Mouse (Mus musculus) heart, adult 2 months (tissue): ENCODE measurements around the gene Hsdl2. TPM values are rescaled to one million over a fixed set of nuclear protein-coding genes. Genes with fewer than 3 reads are reported as not detected.

Experiments used
- DNase-seq, 2 experiments: peaks; one replicate each; pipeline ENCODE4 v3.0.0; 2021
- H3K27ac ChIP-seq: fragments of 200-600 bp; 2 replicates; pipeline ENCODE4 v1.8.1; 2022
- H3K27me3 ChIP-seq: fragments of 200-500 bp; 2 replicates; pipeline ENCODE4 v1.6.1; 2012; ENCODE audit warnings: mild to moderate bottlenecking, low read length, inconsistent platforms, mixed read lengths; ENCODE audit not compliant: control insufficient read depth, insufficient read depth
- H3K36me3 ChIP-seq: fragments of 200-500 bp; 2 replicates; pipeline ENCODE4 v1.6.1; 2012; ENCODE audit warnings: low read length, inconsistent platforms; ENCODE audit not compliant: control insufficient read depth, insufficient read depth
- H3K4me1 ChIP-seq: fragments of 200-500 bp; 2 replicates; pipeline ENCODE4 v1.6.1; 2011; ENCODE audit warnings: low read length; ENCODE audit not compliant: control insufficient read depth, insufficient read depth
- H3K4me3 ChIP-seq: fragments of 200-600 bp; 2 replicates; pipeline ENCODE4 v1.8.1; 2022
- H3K79me2 ChIP-seq: fragments of 200-500 bp; replicated peaks from 2 replicates; pipeline ENCODE4 v1.6.1; 2012; ENCODE audit warnings: mild to moderate bottlenecking, inconsistent platforms, low read length, moderate library complexity, mixed read lengths; ENCODE audit not compliant: control insufficient read depth, insufficient read depth
- H3K9ac ChIP-seq: fragments of 200-500 bp; 2 replicates; pipeline ENCODE4 v1.6.1; 2012; ENCODE audit warnings: low read depth, mild to moderate bottlenecking, control low read depth, inconsistent platforms, low read length, mixed read lengths
- CTCF ChIP-seq: fragments of 200-600 bp; IDR thresholded peaks from 2 replicates; pipeline ENCODE4 v1.8.1; 2022; ENCODE audit warnings: antibody characterized with exemption, mild to moderate bottlenecking, moderate library complexity
- EP300 ChIP-seq: fragments of 200-500 bp; IDR thresholded peaks from 2 replicates; pipeline ENCODE4 v1.6.1; 2011; ENCODE audit warnings: low read depth, low read length, control low read depth; ENCODE audit not compliant: insufficient read depth
- POLR2A ChIP-seq: fragments of 200-500 bp; IDR thresholded peaks from 2 replicates; pipeline ENCODE4 v1.6.1; 2011; ENCODE audit warnings: mild to moderate bottlenecking, low read depth, low read length, control low read depth; ENCODE audit not compliant: insufficient read depth
- WGBS: fragments of 180-500 bp; shearing (Covaris S2); methylation state at CpG from one replicate; pipeline ENCODE4 v1.1.7; 2018; 5-methylcytosine and 5-hydroxymethylcytosine counted together
- intact Hi-C: fragments of 180-260 bp; cut with DNase I; formaldehyde crosslinking; loops from one replicate; pipeline ENCODE4 v1.15.1; 2025
- polyA plus RNA-seq: library from polyadenylated mRNA; depleted of rRNA; stranded (reverse); fragments of >200 nt; gene quantifications from 2 replicates; pipeline ENCODE4 v1.2.3, GENCODE M21; 2012
- total RNA-seq, 2 experiments: library from RNA; stranded (reverse); gene quantifications; 2 replicates each; pipeline ENCODE4 v1.2.3; 2021

Gene Hsdl2
- total and polyA plus RNA-seq, 3 experiments, result 84.0 to 225 (median 211) TPM

DNA sequence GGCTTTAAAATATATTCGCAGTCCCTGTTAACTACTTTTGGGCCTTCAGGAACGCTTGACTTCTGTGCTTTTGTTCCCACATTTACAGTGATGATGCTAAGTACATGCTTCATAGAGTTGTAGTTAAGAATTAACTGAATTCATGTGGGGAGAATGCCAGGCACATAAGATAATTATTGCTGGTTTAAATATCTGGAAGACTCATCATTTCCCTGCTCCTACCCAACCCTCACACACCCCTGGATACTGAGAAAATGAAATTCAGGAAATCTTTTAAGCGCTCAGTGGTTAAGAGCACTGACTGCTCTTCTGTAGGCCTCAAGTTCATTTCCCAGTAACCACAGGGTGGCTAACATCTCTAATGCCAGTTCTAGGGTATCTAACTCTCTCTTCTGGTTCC, 60.7 kb downstream of the Hsdl2 start:
- Histone ChIP-seq H3K27ac (no peak overlapping the region), H3K79me2 (peaks cover 3% of the 10 kb centered on the region; the same call in 1 of the 2 replicates), H3K36me3 (no peaks in the 10 kb centered on the region), H3K9ac (no peak overlapping the region), H3K4me3 (no peak overlapping the region), H3K27me3 (no peaks in the 10 kb centered on the region), H3K4me1 (peaks cover 2% of the 10 kb centered on the region)
- TF ChIP-seq EP300, result no peak
- no peak for TF ChIP-seq CTCF
- no peak for TF ChIP-seq POLR2A
- no peak for DNase-seq
- intact Hi-C loops, result no loop called here
- 86% methylated on average over 3 of the region's 3 CpGs for WGBS

DNA sequence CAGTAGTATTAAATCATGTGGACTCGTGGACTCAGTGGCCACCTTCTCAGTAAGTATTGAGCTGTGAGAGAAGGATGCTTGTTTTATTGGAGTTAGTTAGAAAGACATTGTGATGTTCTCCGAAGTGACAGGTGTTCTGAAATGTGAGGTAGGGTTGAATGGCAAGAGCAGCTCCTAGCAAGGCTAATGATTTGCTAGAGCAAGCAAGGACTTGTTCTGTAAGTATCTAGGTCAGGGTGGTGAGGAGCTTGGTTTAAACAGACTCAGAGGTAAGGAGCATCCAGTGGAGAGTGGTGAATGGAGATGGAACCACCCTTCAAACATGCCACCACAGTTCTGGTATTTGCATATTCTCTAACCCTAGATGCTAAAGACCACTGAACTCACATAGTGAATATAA, 61.3 kb downstream of the Hsdl2 start:
- H3K27ac ChIP-seq, result no peak overlapping the region
- 96% methylated on average over 2 of the region's 2 CpGs for WGBS
- TF ChIP-seq POLR2A (no peak), EP300 (no peak), CTCF (no peak)
- H3K36me3 ChIP-seq, result no peaks in the 10 kb centered on the region
- H3K79me2 ChIP-seq, result peaks cover 3% of the 10 kb centered on the region; the same call in 1 of the 2 replicates
- no peak overlapping the region for H3K4me3 ChIP-seq
- peaks cover 2% of the 10 kb centered on the region for H3K4me1 ChIP-seq
- intact Hi-C loops, result no loop called here
- H3K27me3 ChIP-seq, result no peaks in the 10 kb centered on the region
- no peak overlapping the region for H3K9ac ChIP-seq
- DNase-seq, result no peak

DNA sequence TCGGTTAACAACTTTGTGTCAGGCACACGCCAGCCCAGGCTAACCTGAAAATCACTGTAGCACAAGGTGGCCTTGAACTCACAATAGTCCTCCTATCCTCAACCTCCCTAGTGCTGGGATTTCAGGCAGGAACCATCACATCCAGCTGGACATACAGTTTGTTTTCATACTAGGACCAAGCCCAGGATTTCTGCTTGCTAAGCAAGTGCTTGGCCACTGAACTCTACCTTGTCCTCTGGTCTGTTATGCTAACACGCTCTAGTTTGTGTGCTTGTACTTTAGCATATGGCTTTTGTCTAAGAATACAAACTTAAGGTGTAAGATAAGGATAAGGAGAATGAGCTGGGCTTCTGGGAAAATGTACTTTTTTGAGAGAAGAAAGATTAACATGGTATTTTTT, 63.1 kb downstream of the Hsdl2 start:
- H3K27me3 ChIP-seq, result no peaks in the 10 kb centered on the region
- TF ChIP-seq EP300 (no peak), CTCF (no peak)
- H3K36me3 ChIP-seq, result no peaks in the 10 kb centered on the region
- peaks cover 4% of the 10 kb centered on the region; the same call in 1 of the 2 replicates for H3K79me2 ChIP-seq
- DNase-seq, result no peak
- no peak overlapping the region for H3K9ac ChIP-seq
- peaks cover 2% of the 10 kb centered on the region for H3K4me1 ChIP-seq
- WGBS, result 88% methylated on average over 3 of the region's 3 CpGs
- H3K4me3 ChIP-seq, result no peak overlapping the region
- H3K27ac ChIP-seq, result no peak overlapping the region
- intact Hi-C loops, result no loop called here

DNA sequence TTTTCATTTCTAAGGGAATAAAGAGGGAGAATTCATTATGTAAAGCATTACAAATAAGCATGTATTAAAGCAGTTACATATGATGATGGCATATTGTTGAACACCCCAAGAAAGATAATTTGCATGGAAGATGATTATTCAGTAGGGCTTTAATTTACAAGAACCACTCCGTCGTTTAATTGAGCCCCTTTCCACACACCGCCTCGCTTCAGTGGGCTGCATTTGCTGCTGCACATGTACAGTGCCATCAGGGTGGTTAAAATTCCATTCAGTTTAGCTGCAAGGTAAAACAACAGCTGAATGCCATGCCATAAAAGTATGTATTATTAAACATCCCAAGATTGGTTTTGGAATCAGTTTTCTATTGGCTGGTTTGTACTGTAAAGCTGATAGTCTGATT, 63.6 kb downstream of the Hsdl2 start:
- TF ChIP-seq CTCF (no peak), POLR2A (no peak), EP300 (no peak)
- H3K36me3 ChIP-seq, result no peaks in the 10 kb centered on the region
- 92% methylated on average over 4 of the region's 4 CpGs for WGBS
- no peaks in the 10 kb centered on the region for H3K27me3 ChIP-seq
- no peaks in the 10 kb centered on the region for H3K4me1 ChIP-seq
- H3K9ac ChIP-seq, result no peak overlapping the region
- H3K4me3 ChIP-seq, result no peak overlapping the region
- intact Hi-C loops, result no loop called here
- H3K27ac ChIP-seq, result no peak overlapping the region
- DNase-seq, result no peak
- H3K79me2 ChIP-seq, result peaks cover 4% of the 10 kb centered on the region; the same call in 1 of the 2 replicates

DNA sequence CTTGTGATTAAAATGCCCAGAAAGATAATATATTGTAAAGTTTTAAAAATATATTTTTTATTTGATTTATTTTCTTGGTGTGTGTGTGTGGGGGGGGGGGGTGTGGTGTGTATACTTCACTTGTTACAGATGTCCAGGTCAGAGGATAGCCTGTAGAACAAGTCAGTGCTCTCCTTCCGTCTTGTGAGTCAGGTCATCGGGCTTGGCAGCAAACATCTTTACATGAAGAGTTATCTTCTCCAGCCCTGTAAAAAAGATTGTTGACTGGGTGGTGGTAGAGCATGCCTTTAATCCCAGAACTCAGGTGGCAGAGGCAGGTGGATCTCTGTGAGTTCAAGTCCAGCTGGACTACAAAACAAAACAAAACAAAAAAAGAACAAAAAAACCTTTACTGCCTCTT, 64.2 kb downstream of the Hsdl2 start:
- H3K4me1 ChIP-seq, result no peaks in the 10 kb centered on the region
- no peak overlapping the region for H3K9ac ChIP-seq
- 86% methylated on average over 2 of the region's 2 CpGs for WGBS
- intact Hi-C loops, result no loop called here
- no peaks in the 10 kb centered on the region for H3K36me3 ChIP-seq
- H3K79me2 ChIP-seq, result peaks cover 4% of the 10 kb centered on the region; the same call in 1 of the 2 replicates
- TF ChIP-seq EP300 (no peak), POLR2A (no peak), CTCF (no peak)
- no peak for DNase-seq
- H3K27ac ChIP-seq, result no peak overlapping the region
- H3K4me3 ChIP-seq, result no peak overlapping the region
- no peaks in the 10 kb centered on the region for H3K27me3 ChIP-seq

DNA sequence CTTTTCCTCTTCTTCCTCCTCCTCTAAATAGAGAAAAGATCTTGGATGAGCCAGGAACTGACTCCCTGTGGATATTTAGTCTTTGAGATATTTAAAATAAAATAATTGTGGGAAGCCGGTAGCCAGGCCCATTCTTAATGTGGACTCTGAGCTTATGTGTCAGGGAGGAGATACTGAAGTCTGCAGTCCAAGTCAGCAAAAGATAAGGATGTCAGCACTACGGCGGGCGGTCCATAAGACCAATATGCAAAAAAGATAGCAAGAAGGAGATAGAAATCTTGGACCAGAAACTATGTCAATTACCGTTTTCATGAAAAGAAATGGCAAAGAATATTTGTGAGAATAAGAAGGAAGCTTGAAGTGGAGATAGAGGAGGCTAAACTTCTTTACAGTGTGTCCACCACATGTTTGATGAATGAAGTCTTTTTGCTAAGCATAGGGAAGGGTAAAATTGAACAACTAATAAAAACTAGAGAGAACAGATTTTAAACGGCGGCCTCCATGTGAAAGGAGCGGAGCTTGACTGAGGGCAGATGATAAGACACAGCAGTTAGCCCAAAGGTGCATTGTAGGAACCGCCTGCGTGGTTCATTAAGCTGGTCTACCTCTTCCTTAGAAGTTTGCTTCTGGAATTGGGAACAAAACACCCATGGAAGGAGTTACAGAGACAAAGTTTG, 64.8 kb downstream of the Hsdl2 start:
- H3K27me3 ChIP-seq, result no peaks in the 10 kb centered on the region
- 78% methylated on average over 10 of the region's 10 CpGs for WGBS
- no peak overlapping the region for H3K27ac ChIP-seq
- no peak overlapping the region for H3K9ac ChIP-seq
- H3K79me2 ChIP-seq, result peaks cover 4% of the 10 kb centered on the region; the same call in 1 of the 2 replicates
- no peak for DNase-seq
- no peak for TF ChIP-seq EP300
- no peak for TF ChIP-seq CTCF
- TF ChIP-seq POLR2A, result no peak
- intact Hi-C loops, result no loop called here
- no peaks in the 10 kb centered on the region for H3K36me3 ChIP-seq
- H3K4me3 ChIP-seq, result no peak overlapping the region
- H3K4me1 ChIP-seq, result no peaks in the 10 kb centered on the region; the same call in 1 of the 2 replicates
